Mouse (Mus musculus) stomach, postnatal 0 days (tissue): ENCODE measurements around the gene Ankmy1.

ENCODE experiments used
- CTCF ChIP-seq: IDR thresholded peaks from 2 replicates; pipeline ENCODE4 v1.5.1; 2016; ENCODE audit warnings: antibody characterized with exemption, low read depth, mild to moderate bottlenecking, moderate library complexity
- EP300 ChIP-seq: optimal IDR thresholded peaks from 2 replicates; pipeline ENCODE3; 2016; ENCODE audit warnings: antibody characterized with exemption

DNA sequence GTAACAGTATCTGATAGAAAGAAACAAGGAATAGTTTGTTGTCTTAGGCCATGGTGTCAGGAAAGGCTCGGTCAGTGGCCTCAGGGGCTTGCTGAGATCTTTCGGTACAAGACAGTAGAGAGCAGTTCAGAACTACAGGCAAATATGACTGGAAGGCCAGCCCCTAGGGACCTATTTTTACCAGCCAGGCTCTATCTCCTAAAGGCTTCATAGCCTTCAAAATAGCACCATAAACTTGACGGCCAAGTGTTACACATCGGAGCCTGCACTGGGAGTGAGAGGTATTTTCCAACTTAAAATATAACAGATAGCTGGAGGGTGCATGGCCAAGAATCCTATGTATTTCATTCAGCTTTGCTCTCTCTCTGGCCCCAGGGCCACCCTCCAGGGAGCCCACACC is 18.8 kb upstream of the Ankmy1 start:
- TF ChIP-seq CTCF (no peak), EP300 (no peak)
